Mouse (Mus musculus): ENCODE results near the gene Guca1b. TPM values are rescaled to one million over a fixed set of nuclear protein-coding genes. Genes with fewer than 3 reads are reported as not detected.
A peak's percentile ranks its signal among the peaks of the same experiment; 100 is the strongest.

Gene Guca1b
- polyA plus RNA-seq (2011; ENCODE audit: insufficient read depth, insufficient read length, low replicate concordance, missing spikeins), result 0.61 and 1.2 TPM in 2 replicates

GRCm38 (mm10) chr17:47385145-47385544 lies at the start of gene Guca1b:
Guca1b (plus strand) TSS chr17:47385393.
- Histone ChIP-seq H3K4me1 (ENCODE audit: control insufficient read depth, insufficient read depth, low read length) (no peaks in the 10 kb centered on the region), H3K27ac (ENCODE audit: control insufficient read depth, insufficient read depth, low read depth, low read length, poor library complexity) (no peak within 1 kb of the TSS), H3K4me3 (replicated peaks; ENCODE audit: control insufficient read depth, low read depth, low read length) (no peak within 1 kb of the TSS)
- TF ChIP-seq CTCF (IDR thresholded peaks at IDR 0.05; ENCODE audit: control insufficient read depth, insufficient read depth, low read length) (no peak), POLR2A (IDR thresholded peaks at IDR 0.05; ENCODE audit: borderline replicate concordance, control insufficient read depth, low read depth, low read length) (no peak)
- 74% methylated on average over 10 of the region's 10 CpGs for WGBS

- Histone ChIP-seq H3K27ac (ENCODE audit: control insufficient read depth, insufficient read depth, low read depth, low read length, poor library complexity) (no peak overlapping the region), H3K4me1 (ENCODE audit: control insufficient read depth, insufficient read depth, low read length) (no peaks in the 10 kb centered on the region), H3K4me3 (replicated peaks; ENCODE audit: control insufficient read depth, low read depth, low read length) (no peak overlapping the region)
- 78% methylated on average over 2 of the region's 2 CpGs for WGBS
- TF ChIP-seq POLR2A (IDR thresholded peaks at IDR 0.05; ENCODE audit: borderline replicate concordance, control insufficient read depth, low read depth, low read length), result no peak
Observed at GRCm38 (mm10) chr17:47343121-47343520, 42.1 kb upstream of the Guca1b start.

GRCm38 (mm10) chr17:47349721-47350319 lies 35.4 kb upstream of the Guca1b start:
- Histone ChIP-seq H3K4me1 (ENCODE audit: control insufficient read depth, insufficient read depth, low read length) (no peaks in the 10 kb centered on the region), H3K4me3 (replicated peaks; ENCODE audit: control insufficient read depth, low read depth, low read length) (no peak overlapping the region), H3K27ac (ENCODE audit: control insufficient read depth, insufficient read depth, low read depth, low read length, poor library complexity) (no peak overlapping the region)
- WGBS, result 86% methylated on average over 3 of the region's 3 CpGs
- no peak for TF ChIP-seq POLR2A (IDR thresholded peaks at IDR 0.05; ENCODE audit: borderline replicate concordance, control insufficient read depth, low read depth, low read length)
- TF ChIP-seq CTCF (IDR thresholded peaks at IDR 0.05; ENCODE audit: control insufficient read depth, insufficient read depth, low read length), result no peak

- no peak overlapping the region for H3K4me3 ChIP-seq (replicated peaks; ENCODE audit: control insufficient read depth, low read depth, low read length)
- peak; percentile 73 for TF ChIP-seq CTCF (IDR thresholded peaks at IDR 0.05; ENCODE audit: control insufficient read depth, insufficient read depth, low read length)
- no peak for TF ChIP-seq POLR2A (IDR thresholded peaks at IDR 0.05; ENCODE audit: borderline replicate concordance, control insufficient read depth, low read depth, low read length)
- no peaks in the 10 kb centered on the region for H3K4me1 ChIP-seq (ENCODE audit: control insufficient read depth, insufficient read depth, low read length)
- H3K27ac ChIP-seq (ENCODE audit: control insufficient read depth, insufficient read depth, low read depth, low read length, poor library complexity), result no peak overlapping the region
- WGBS, result 37% methylated on average over 6 of the region's 6 CpGs
Observed at GRCm38 (mm10) chr17:47359964-47360363, 25.2 kb upstream of the Guca1b start.

- H3K4me3 ChIP-seq (replicated peaks; ENCODE audit: control insufficient read depth, low read depth, low read length), result no peak overlapping the region
- H3K27ac ChIP-seq (ENCODE audit: control insufficient read depth, insufficient read depth, low read depth, low read length, poor library complexity), result no peak overlapping the region
- TF ChIP-seq POLR2A (IDR thresholded peaks at IDR 0.05; ENCODE audit: borderline replicate concordance, control insufficient read depth, low read depth, low read length) (no peak), CTCF (IDR thresholded peaks at IDR 0.05; ENCODE audit: control insufficient read depth, insufficient read depth, low read length) (no peak)
- H3K4me1 ChIP-seq (ENCODE audit: control insufficient read depth, insufficient read depth, low read length), result no peaks in the 10 kb centered on the region
- whole genome bisulfite sequencing, result 32% methylated on average over 11 of the region's 11 CpGs
Observed at GRCm38 (mm10) chr17:47361343-47361742, 23.9 kb upstream of the Guca1b start.

- no peak for TF ChIP-seq CTCF (IDR thresholded peaks at IDR 0.05; ENCODE audit: control insufficient read depth, insufficient read depth, low read length)
- TF ChIP-seq POLR2A (IDR thresholded peaks at IDR 0.05; ENCODE audit: borderline replicate concordance, control insufficient read depth, low read depth, low read length), result peak; percentile 64
Observed at GRCm38 (mm10) chr17:47368401-47369086, 16.6 kb upstream of the Guca1b start, which contains the start of gene Mrps10. Mrps10 (plus strand) TSS chr17:47368887.

GRCm38 (mm10) chr17:47369087-47369443 lies 16.1 kb upstream of the Guca1b start:
- no peak for TF ChIP-seq CTCF (IDR thresholded peaks at IDR 0.05; ENCODE audit: control insufficient read depth, insufficient read depth, low read length)
- no peak for TF ChIP-seq POLR2A (IDR thresholded peaks at IDR 0.05; ENCODE audit: borderline replicate concordance, control insufficient read depth, low read depth, low read length)
- 3% methylated on average over 20 of the region's 20 CpGs for WGBS
- H3K4me3 ChIP-seq (replicated peaks; ENCODE audit: control insufficient read depth, low read depth, low read length), result peak overlapping the region; percentile 99
- H3K27ac ChIP-seq (ENCODE audit: control insufficient read depth, insufficient read depth, low read depth, low read length, poor library complexity), result no peak overlapping the region
- H3K4me1 ChIP-seq (ENCODE audit: control insufficient read depth, insufficient read depth, low read length), result no peaks in the 10 kb centered on the region; the same call in 1 of the 2 replicates

More at GRCm38 (mm10) chr17:47368401-47369086, 16.6 kb upstream of the Guca1b start, which contains the start of gene Mrps10:
- no peaks in the 10 kb centered on the region; the same call in 1 of the 2 replicates for H3K4me1 ChIP-seq (ENCODE audit: control insufficient read depth, insufficient read depth, low read length)
- WGBS, result 5% methylated on average over 35 of the region's 35 CpGs
- H3K27ac ChIP-seq (ENCODE audit: control insufficient read depth, insufficient read depth, low read depth, low read length, poor library complexity), result no peak within 1 kb of the TSS
- H3K4me3 ChIP-seq (replicated peaks; ENCODE audit: control insufficient read depth, low read depth, low read length), result peak within 1 kb of the TSS; percentile 99

GRCm38 (mm10) chr17:47371451-47371850 lies 13.7 kb upstream of the Guca1b start:
- Histone ChIP-seq H3K4me1 (ENCODE audit: control insufficient read depth, insufficient read depth, low read length) (no peaks in the 10 kb centered on the region; the same call in 1 of the 2 replicates), H3K27ac (ENCODE audit: control insufficient read depth, insufficient read depth, low read depth, low read length, poor library complexity) (no peak overlapping the region), H3K4me3 (replicated peaks; ENCODE audit: control insufficient read depth, low read depth, low read length) (no peak overlapping the region)
- 5% methylated on average over 4 of the region's 4 CpGs for WGBS
- no peak for TF ChIP-seq POLR2A (IDR thresholded peaks at IDR 0.05; ENCODE audit: borderline replicate concordance, control insufficient read depth, low read depth, low read length)
- TF ChIP-seq CTCF (IDR thresholded peaks at IDR 0.05; ENCODE audit: control insufficient read depth, insufficient read depth, low read length), result peak; percentile 53

Data from bone marrow, adult 2 months (tissue).